ENCODE assay signal across 8 mouse cellular contexts in the genomic region with DNA sequence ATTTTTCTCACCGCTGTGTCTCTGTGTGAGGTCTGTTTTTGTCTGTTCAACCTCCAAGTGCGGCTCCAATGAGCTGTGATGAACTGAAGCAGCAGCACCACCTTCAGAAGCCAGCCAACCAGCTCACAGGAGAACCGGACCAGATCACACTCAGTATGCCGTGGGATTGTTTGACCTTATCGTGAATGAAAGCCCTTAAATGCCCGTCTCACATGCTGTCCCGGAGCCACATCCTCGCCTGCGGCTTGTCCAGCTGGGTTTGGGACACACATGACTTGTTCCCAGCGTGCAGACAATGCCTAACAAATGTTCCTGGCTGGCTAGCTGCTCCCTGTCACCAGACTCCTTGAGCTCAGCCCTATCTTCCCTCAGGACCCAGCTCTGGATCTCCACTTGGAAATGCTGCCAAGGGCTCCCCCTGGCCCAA. TPM values are rescaled to one million over a fixed set of nuclear protein-coding genes. Genes with fewer than 3 reads are reported as not detected.
DNase-seq lines count a peak whose midpoint lies in the region; ATAC-seq lines count a peak whose summit lies in the region.

No protein-coding gene starts in this region.

- no peaks in the 10 kb centered on the region for H3K36me3 ChIP-seq in forebrain, embryonic 12.5 days (replicated peaks)
- H3K36me3 ChIP-seq in hindbrain, embryonic 13.5 days = no peaks in the 10 kb centered on the region
- no peaks in the 10 kb centered on the region for H3K36me3 ChIP-seq in midbrain, embryonic 10.5 days

- 0 out of 2 replicates have a peak, but pooled peaks cover 3% of the 10 kb centered on the region for H3K27me3 ChIP-seq in forebrain, embryonic 12.5 days
- no peaks in the 10 kb centered on the region for H3K27me3 ChIP-seq in hindbrain, embryonic 13.5 days
- H3K27me3 ChIP-seq in midbrain, embryonic 10.5 days (ENCODE audit: low read depth, poor library complexity, severe bottlenecking) = peaks cover 14% of the 10 kb centered on the region

- H3K4me3 ChIP-seq in forebrain, embryonic 12.5 days (replicated peaks) = no peak overlapping the region
- no peak overlapping the region for H3K4me3 ChIP-seq in hindbrain, embryonic 13.5 days
- H3K4me3 ChIP-seq in midbrain, embryonic 10.5 days = no peak overlapping the region

- ATAC-seq in forebrain, embryonic 12.5 days (ENCODE audit: low FRiP score) = no peak
- peak; percentile 9; the same call in 1 of the 2 replicates for ATAC-seq in hindbrain, embryonic 13.5 days (ENCODE audit: low FRiP score)
- ATAC-seq in megakaryocyte-erythroid progenitor cell, adult 5-6 weeks (replicated peaks; ENCODE audit: low FRiP score, low TSS enrichment, poor library complexity, severe bottlenecking) = no peak

- H3K4me1 ChIP-seq in forebrain, embryonic 12.5 days = peaks cover 53% of the 10 kb centered on the region
- H3K4me1 ChIP-seq in hindbrain, embryonic 13.5 days (replicated peaks) = peaks cover 48% of the 10 kb centered on the region
- H3K4me1 ChIP-seq in midbrain, embryonic 10.5 days = peaks cover 54% of the 10 kb centered on the region

- no peak overlapping the region for H3K4me2 ChIP-seq in forebrain, embryonic 12.5 days
- no peak overlapping the region for H3K4me2 ChIP-seq in hindbrain, embryonic 13.5 days

- H3K27ac ChIP-seq in forebrain, embryonic 12.5 days = peak overlapping the region; percentile 74
- H3K27ac ChIP-seq in hindbrain, embryonic 13.5 days = peak overlapping the region; percentile 70
- peak overlapping the region; percentile 81 for H3K27ac ChIP-seq in midbrain, embryonic 10.5 days (replicated peaks)

- no peaks in the 10 kb centered on the region for H3K9me3 ChIP-seq in forebrain, embryonic 12.5 days
- no peaks in the 10 kb centered on the region for H3K9me3 ChIP-seq in hindbrain, embryonic 13.5 days
- H3K9me3 ChIP-seq in midbrain, embryonic 10.5 days (replicated peaks) = no peaks in the 10 kb centered on the region

- H3K9ac ChIP-seq in forebrain, embryonic 12.5 days = no peak overlapping the region
- 0 out of 2 replicates have a peak overlapping the region, but pooled peaks have one; percentile 19 for H3K9ac ChIP-seq in hindbrain, embryonic 13.5 days

- DNase-seq in right cerebral cortex, postnatal 25 days = peak; percentile 60
- no peak for DNase-seq in right cerebral cortex, postnatal 10 days (ENCODE audit: low spot score in 2 of 2)
- DNase-seq in midbrain, embryonic 10.5 days (ENCODE audit: low spot score) = peak; percentile 41
- DNase-seq in spleen, postnatal 10 days (ENCODE audit: low spot score in 2 of 2) = no peak
- no peak for DNase-seq in adrenal gland, postnatal 36 days

- WGBS in forebrain, embryonic 12.5 days = 47% methylated on average over 10 of the region's 10 CpGs
- whole genome bisulfite sequencing in hindbrain, embryonic 13.5 days = 17% methylated on average over 10 of the region's 10 CpGs
- 41% methylated on average over 10 of the region's 10 CpGs for WGBS in midbrain, embryonic 10.5 days

RNA-seq across cellular contexts. Expression of a gene that starts 47.7 kb away (rescaled TPM):
- 15.2 and 19.2 TPM in 2 replicates for polyA plus RNA-seq in forebrain, embryonic 12.5 days (2016; fragmentation: Nextera tagmentation; extraction: Ambion mirVana)
- polyA plus RNA-seq in hindbrain, embryonic 13.5 days (2015; fragmentation: Nextera tagmentation; extraction: Ambion mirVana) = 5.5 and 8.8 TPM in 2 replicates
- 4.0 and 4.3 TPM in 2 replicates for polyA plus RNA-seq in midbrain, embryonic 10.5 days (2016; fragmentation: Nextera tagmentation; extraction: Ambion mirVana)
- total RNA-seq in megakaryocyte-erythroid progenitor cell, adult 5-6 weeks (2014; fragmentation: Nextera tagmentation) = 5.7 and 7.1 TPM in 2 replicates
- total RNA-seq in megakaryocyte-erythroid progenitor cell, adult 5-6 weeks (2017) = 7.5 and 12.7 TPM in 2 replicates
- total RNA-seq in adrenal gland, postnatal 36 days (2021) = 10 to 100 TPM in 1 of 2 experiments, 1 to 10 TPM in 1; 6.1 to 10.4 TPM

Comparison
In these comparisons a context has a peak if more than half of its experiments do, and no peak if none do; other contexts are left out.
1. DNase-seq: peak in right cerebral cortex, postnatal 25 days (single experiment) and midbrain, embryonic 10.5 days (single experiment); none in right cerebral cortex, postnatal 10 days (0 of 2), spleen, postnatal 10 days (0 of 2) and adrenal gland, postnatal 36 days (0 of 2).
2. Peak in every context shown above with its lines, with median percentiles within 50 percentile points of each other: H3K27ac ChIP-seq.